8 mouse cellular contexts compared by ENCODE assay signal in the genomic region with DNA sequence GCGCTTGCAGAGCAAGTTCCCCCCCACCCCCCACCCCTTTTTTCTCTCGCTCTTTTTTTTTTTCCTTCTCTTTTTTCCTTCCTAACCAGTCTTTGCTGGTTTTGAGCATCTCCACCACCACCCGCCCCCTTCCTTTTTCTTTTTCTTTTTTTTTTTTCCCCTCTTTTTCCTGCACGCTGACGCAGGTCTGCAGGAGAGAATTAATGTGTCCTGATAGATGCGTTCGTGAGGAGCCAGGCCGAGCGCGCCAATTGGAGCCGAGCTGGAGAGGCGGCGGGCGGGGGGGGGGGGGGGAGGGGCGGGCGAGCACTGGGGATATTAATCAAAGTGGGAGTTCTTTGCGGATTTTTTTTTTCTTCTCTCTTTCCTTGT. TPM values are rescaled to one million over a fixed set of nuclear protein-coding genes. Genes with fewer than 3 reads are reported as not detected.
DNase-seq lines count a peak whose midpoint lies in the region; ATAC-seq and TF ChIP-seq lines count a peak whose summit lies in the region.

No protein-coding gene starts in this region.

- ATAC-seq in lung, embryonic 14.5 days (ENCODE audit: insufficient read depth): peak; percentile 64
- ATAC-seq in liver, embryonic 13.5 days (ENCODE audit: low read depth): no peak

- peak overlapping the region; percentile 62 for H3K4me2 ChIP-seq in lung, embryonic 14.5 days
- peak overlapping the region; percentile 45 for H3K4me2 ChIP-seq in liver, embryonic 13.5 days

- no peak for TF ChIP-seq POLR2A in small intestine, adult 2 months (IDR thresholded peaks at IDR 0.05; ENCODE audit: low read depth, low read length)

- WGBS in lung, embryonic 14.5 days: under 1% methylated on average over 15 of the region's 17 CpGs
- WGBS in liver, embryonic 13.5 days (ENCODE audit: insufficient replicate concordance): 2% methylated on average over 17 of the region's 17 CpGs
- WGBS in small intestine, adult 2 months: 26% methylated on average over 17 of the region's 17 CpGs

- no peaks in the 10 kb centered on the region for H3K36me3 ChIP-seq in lung, embryonic 14.5 days (ENCODE audit: insufficient read depth)
- no peaks in the 10 kb centered on the region for H3K36me3 ChIP-seq in liver, embryonic 13.5 days
- no peaks in the 10 kb centered on the region for H3K36me3 ChIP-seq in small intestine, adult 2 months (ENCODE audit: control insufficient read depth, insufficient read depth, low read length)

- H3K27me3 ChIP-seq in lung, embryonic 14.5 days (ENCODE audit: insufficient read depth, low read length): no peaks in the 10 kb centered on the region
- peaks cover 94% of the 10 kb centered on the region for H3K27me3 ChIP-seq in liver, embryonic 13.5 days
- H3K27me3 ChIP-seq in small intestine, adult 2 months (ENCODE audit: control insufficient read depth, insufficient read depth, low read length): no peaks in the 10 kb centered on the region

- peak overlapping the region; percentile 21 for H3K4me3 ChIP-seq in lung, embryonic 14.5 days (ENCODE audit: low read depth, low read length)
- peak overlapping the region; percentile 30 for H3K4me3 ChIP-seq in liver, embryonic 13.5 days (replicated peaks)
- H3K4me3 ChIP-seq in small intestine, adult 2 months (ENCODE audit: low read depth, low read length): peak overlapping the region; percentile 33

- peak overlapping the region; percentile 52 for H3K9ac ChIP-seq in lung, embryonic 14.5 days
- H3K9ac ChIP-seq in liver, embryonic 13.5 days: no peak overlapping the region

- H3K27ac ChIP-seq in lung, embryonic 14.5 days (ENCODE audit: low read depth): peak overlapping the region; percentile 94
- no peak overlapping the region for H3K27ac ChIP-seq in liver, embryonic 13.5 days
- no peak overlapping the region for H3K27ac ChIP-seq in small intestine, adult 2 months (ENCODE audit: insufficient read depth, low read depth, low read length)

- H3K9me3 ChIP-seq in lung, embryonic 14.5 days (ENCODE audit: low read depth, low read length): no peaks in the 10 kb centered on the region
- H3K9me3 ChIP-seq in liver, embryonic 13.5 days (replicated peaks): no peaks in the 10 kb centered on the region

- peak; percentile 87 for DNase-seq in lung, embryonic 14.5 days
- no peak for DNase-seq in lung, postnatal 25 days (ENCODE audit: low spot score)
- peak; percentile 48 for DNase-seq in cerebellum, adult 9-10 months
- peak; percentile 66 for DNase-seq in forelimb bud, embryonic 11.5 days (ENCODE audit: low read depth, low spot score)
- DNase-seq in liver, embryonic 13.5 days: no peak
- no peak for DNase-seq in ovary, adult 18-20 months (ENCODE audit: low spot score)
- no peak for DNase-seq in ovary, postnatal 36 days (ENCODE audit: low spot score)

- TF ChIP-seq CTCF in lung, embryonic 14.5 days (IDR thresholded peaks at IDR 0.05; ENCODE audit: low read depth): no peak
- TF ChIP-seq CTCF in small intestine, adult 2 months (IDR thresholded peaks at IDR 0.05; ENCODE audit: extremely low read depth, insufficient read length, insufficient replicate concordance, low read depth, low read length): no peak

- peaks cover 33% of the 10 kb centered on the region for H3K4me1 ChIP-seq in lung, embryonic 14.5 days (ENCODE audit: insufficient read depth)
- H3K4me1 ChIP-seq in liver, embryonic 13.5 days (replicated peaks): peaks cover 10% of the 10 kb centered on the region; the same call in 1 of the 2 replicates
- H3K4me1 ChIP-seq in small intestine, adult 2 months (ENCODE audit: control insufficient read depth, insufficient read depth, insufficient read length, low read length): no peaks in the 10 kb centered on the region

RNA-seq across cellular contexts. Expression of a gene that starts 5.9 kb away (rescaled TPM):
- polyA plus RNA-seq in lung, embryonic 14.5 days (2014; fragmentation: Nextera tagmentation; extraction: Ambion mirVana): 7.2 and 7.8 TPM in 2 replicates
- 1.1 and 2.5 TPM in 2 replicates for polyA plus RNA-seq in liver, embryonic 13.5 days (2015; fragmentation: Nextera tagmentation; extraction: Ambion mirVana)
- 0.90 and 296 TPM in 2 replicates for polyA plus RNA-seq in small intestine, adult 2 months (2012; rRNA removed)

RNA-seq across cellular contexts. Expression of a gene that starts 20.9 kb away (rescaled TPM):
- polyA plus RNA-seq in lung, embryonic 14.5 days (2014; fragmentation: Nextera tagmentation; extraction: Ambion mirVana): 0.07 and 0.14 TPM in 2 replicates
- polyA plus RNA-seq in liver, embryonic 13.5 days (2015; fragmentation: Nextera tagmentation; extraction: Ambion mirVana): 0.13 and 0.16 TPM in 2 replicates
- not detected in 2 replicates for polyA plus RNA-seq in small intestine, adult 2 months (2012; rRNA removed)

RNA-seq across cellular contexts. Expression of a gene that starts 37.6 kb away (rescaled TPM):
- polyA plus RNA-seq in lung, embryonic 14.5 days (2014; fragmentation: Nextera tagmentation; extraction: Ambion mirVana): 0.16 and 0.49 TPM in 2 replicates
- 0.12 and 0.30 TPM in 2 replicates for polyA plus RNA-seq in liver, embryonic 13.5 days (2015; fragmentation: Nextera tagmentation; extraction: Ambion mirVana)
- not detected in 2 replicates for polyA plus RNA-seq in small intestine, adult 2 months (2012; rRNA removed)

RNA-seq across cellular contexts. Expression of a gene that starts 37.7 kb away (rescaled TPM):
- polyA plus RNA-seq in lung, embryonic 14.5 days (2014; fragmentation: Nextera tagmentation; extraction: Ambion mirVana): 43.5 and 44.7 TPM in 2 replicates
- polyA plus RNA-seq in liver, embryonic 13.5 days (2015; fragmentation: Nextera tagmentation; extraction: Ambion mirVana): 22.6 and 24.8 TPM in 2 replicates
- 7.3 and 11.4 TPM in 2 replicates for polyA plus RNA-seq in small intestine, adult 2 months (2012; rRNA removed)

Comparison
In these comparisons a context has a peak if more than half of its experiments do, and no peak if none do; other contexts are left out.
1. DNase-seq: peak in lung, embryonic 14.5 days (single experiment), cerebellum, adult 9-10 months (single experiment) and forelimb bud, embryonic 11.5 days (single experiment); none in lung, postnatal 25 days (single experiment), liver, embryonic 13.5 days (single experiment), ovary, adult 18-20 months (single experiment) and ovary, postnatal 36 days (single experiment).
2. Peak in every context shown above with its lines, with median percentiles within 50 percentile points of each other: H3K4me3 ChIP-seq.